Mouse (Mus musculus) MEL (cell line): ENCODE data around the gene Fam43a.

Source experiments
- CTCF ChIP-seq, 3 experiments: IDR thresholded peaks in 2 of 3; conservative IDR thresholded peaks in 1 of 3; 2 replicates each; pipeline ENCODE4 v1.5.1; 2011 to 2012; ENCODE audit warnings: low read length in 3 of 3, low read depth in 2 of 3, mild to moderate bottlenecking in 2 of 3, improper control_type of control experiment in 1 of 3, inconsistent platforms in 1 of 3, mixed read lengths in 1 of 3, moderate library complexity in 1 of 3; ENCODE audit not compliant: control insufficient read depth in 1 of 3, insufficient read depth in 1 of 3, poor library complexity in 1 of 3, severe bottlenecking in 1 of 3
- E2F4 ChIP-seq: IDR thresholded peaks from 2 replicates; pipeline ENCODE4 v1.6.1; 2011; ENCODE audit warnings: low read depth, low read length, improper control_type of control experiment, borderline replicate concordance
- EP300 ChIP-seq, 2 experiments: IDR thresholded peaks; 2 replicates each; pipeline ENCODE4 v1.6.1; 2011; ENCODE audit warnings: improper control_type of control experiment in 2 of 2, low read length in 2 of 2, low read depth in 1 of 2, mild to moderate bottlenecking in 1 of 2
- GATA1 ChIP-seq: IDR thresholded peaks from 2 replicates; pipeline ENCODE4 v1.6.1; 2011; ENCODE audit warnings: low read depth, low read length, improper control_type of control experiment
- JUND ChIP-seq: IDR thresholded peaks from 2 replicates; pipeline ENCODE4 v1.6.1; 2011; ENCODE audit warnings: low read depth, mild to moderate bottlenecking, improper control_type of control experiment, low read length
- KAT2A ChIP-seq: conservative IDR thresholded peaks from 2 replicates; pipeline ENCODE4 v1.6.1; 2012; ENCODE audit warnings: low read depth, low read length, improper control_type of control experiment, inconsistent platforms
- NELFE ChIP-seq: IDR thresholded peaks from 2 replicates; pipeline ENCODE4 v1.6.1; 2011; ENCODE audit warnings: low read depth, low read length, improper control_type of control experiment
- POLR2A ChIP-seq, 2 experiments: IDR thresholded peaks; 2 replicates each; pipeline ENCODE4 v1.6.1; 2011 to 2012; ENCODE audit warnings: low read length in 2 of 2, mild to moderate bottlenecking in 2 of 2, control low read depth in 1 of 2, improper control_type of control experiment in 1 of 2, low read depth in 1 of 2, moderate library complexity in 1 of 2; ENCODE audit not compliant: control insufficient read depth in 1 of 2, insufficient read depth in 1 of 2, poor library complexity in 1 of 2
- RCOR1 ChIP-seq: IDR thresholded peaks from 2 replicates; pipeline ENCODE4 v1.6.1; 2012; ENCODE audit warnings: low read depth, mild to moderate bottlenecking, inconsistent platforms, low read length, improper control_type of control experiment
- UBTF ChIP-seq: IDR thresholded peaks from 2 replicates; pipeline ENCODE4 v1.6.1; 2012; ENCODE audit warnings: low read depth, mild to moderate bottlenecking, inconsistent platforms, low read length, improper control_type of control experiment, moderate library complexity, borderline replicate concordance; ENCODE audit not compliant: insufficient read depth
- USF1 ChIP-seq: IDR thresholded peaks from 2 replicates; pipeline ENCODE4 v1.6.1; 2014; ENCODE audit warnings: low read depth, mild to moderate bottlenecking, inconsistent platforms, low read length, improper control_type of control experiment, moderate library complexity
- ZC3H11A ChIP-seq: IDR thresholded peaks from 2 replicates; pipeline ENCODE4 v1.6.1; 2012; ENCODE audit warnings: low read depth, mild to moderate bottlenecking, inconsistent platforms, low read length, improper control_type of control experiment

GRCm38 (mm10) chr16:30627586-30628337, 28.2 kb downstream of the Fam43a start:
- no peak for TF ChIP-seq GATA1
- TF ChIP-seq CTCF (IDR thresholded peaks at IDR 0.05 in 2 of 3, conservative IDR thresholded peaks at IDR 0.05 in 1 of 3; ENCODE audit: control insufficient read depth in 1 of 3, insufficient read depth in 1 of 3, low read depth in 2 of 3, low read length in 3 of 3, poor library complexity in 1 of 3, severe bottlenecking in 1 of 3) = no peak
- TF ChIP-seq POLR2A (IDR thresholded peaks at IDR 0.05; ENCODE audit: control insufficient read depth in 1 of 2, insufficient read depth in 1 of 2, low read depth in 1 of 2, low read length in 2 of 2, poor library complexity in 1 of 2) = no peak
- no peak for TF ChIP-seq RCOR1
- TF ChIP-seq NELFE = no peak
- no peak for TF ChIP-seq EP300 (IDR thresholded peaks at IDR 0.05; ENCODE audit: low read depth in 1 of 2, low read length in 2 of 2)
- TF ChIP-seq KAT2A = no peak
- TF ChIP-seq ZC3H11A = no peak
- TF ChIP-seq JUND = no peak
- TF ChIP-seq USF1 = no peak
- TF ChIP-seq E2F4 = no peak
- no peak for TF ChIP-seq UBTF
